Mouse (Mus musculus): ENCODE measurements around the gene Lhfp.

GRCm38 (mm10) chr3:53100803-53101202, 59.5 kb downstream of the Lhfp start:
- TF ChIP-seq CTCF (IDR thresholded peaks at IDR 0.05; ENCODE audit: borderline replicate concordance, extremely low read depth, insufficient read depth, insufficient read length): no peak
- no peak for TF ChIP-seq POLR2A (IDR thresholded peaks at IDR 0.05; ENCODE audit: borderline replicate concordance, extremely low read depth, insufficient read depth, insufficient read length, poor library complexity, severe bottlenecking)

Data from brain, embryonic 14.5 days (tissue).